17 mouse cellular contexts compared by ENCODE assay signal in the genomic region with DNA sequence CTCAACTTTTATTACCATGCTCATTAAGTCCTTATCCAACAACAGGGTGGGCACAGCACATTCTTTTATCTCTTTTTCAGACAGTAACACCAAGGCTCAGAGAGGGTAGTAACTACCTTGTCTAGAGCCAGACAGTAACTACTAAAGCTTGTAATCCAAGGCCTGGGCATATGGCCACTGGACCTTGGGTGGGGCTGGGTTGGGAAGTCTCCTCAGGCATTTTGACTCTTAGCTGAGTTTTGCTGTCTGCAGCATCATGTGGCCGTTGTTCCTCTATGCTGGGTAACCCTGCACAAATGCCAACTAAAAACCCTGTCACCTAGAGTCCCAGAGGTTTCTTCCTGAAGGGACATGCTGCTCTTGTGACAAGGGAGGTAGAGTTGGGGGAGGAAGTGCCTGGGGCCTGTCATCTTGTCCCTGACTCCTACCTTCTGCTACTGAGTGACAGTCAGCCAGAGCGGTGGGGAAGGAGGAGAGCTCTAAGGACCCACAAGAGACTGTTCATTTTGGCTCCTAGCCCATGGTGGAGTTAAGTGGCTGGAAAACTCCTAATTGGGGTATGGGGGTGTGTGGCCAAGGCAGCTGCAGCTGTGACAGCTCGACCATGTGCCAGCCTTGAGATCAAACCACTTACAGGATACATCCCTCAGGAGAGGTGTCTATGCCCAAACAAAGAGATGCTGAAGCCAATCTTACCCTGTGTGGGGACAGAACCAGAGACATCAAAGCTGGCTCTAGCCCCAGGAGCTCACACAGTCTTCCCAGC.
A peak's percentile ranks its signal among the peaks of the same experiment; 100 is the strongest.
DNase-seq lines count a peak whose midpoint lies in the region; ATAC-seq lines count a peak whose summit lies in the region.
"Had no signal": no experiment of that assay in that cellular context is flagged by ENCODE, and none has a peak within 500 bp of the region (broad histone marks: within the 10 kb centered on the region; RNA-seq: fewer than 3 reads in every experiment).

No protein-coding gene starts in this region.

- no peak overlapping the region for H3K4me3 ChIP-seq in hindbrain, embryonic 16.5 days (ENCODE audit: low read length)
- no peak overlapping the region for H3K4me3 ChIP-seq in intestine, embryonic 15.5 days (replicated peaks)
- H3K4me3 ChIP-seq: embryonic facial prominence, embryonic 12.5 days; limb, embryonic 15.5 days; stomach, embryonic 15.5 days had no signal

- WGBS in hindbrain, embryonic 16.5 days: 36% methylated on average over 3 of the region's 3 CpGs
- WGBS in intestine, embryonic 15.5 days: 45% methylated on average over 3 of the region's 3 CpGs

- H3K9ac ChIP-seq in hindbrain, embryonic 16.5 days (ENCODE audit: low read depth, low read length): no peak overlapping the region
- H3K9ac ChIP-seq in intestine, embryonic 15.5 days: no peak overlapping the region
- H3K9ac ChIP-seq: embryonic facial prominence, embryonic 12.5 days; limb, embryonic 15.5 days; stomach, embryonic 15.5 days had no signal

- H3K36me3 ChIP-seq in hindbrain, embryonic 16.5 days (ENCODE audit: control insufficient read depth, insufficient read depth, low read length): no peaks in the 10 kb centered on the region
- H3K36me3 ChIP-seq in intestine, embryonic 15.5 days: no peaks in the 10 kb centered on the region
- H3K36me3 ChIP-seq: embryonic facial prominence, embryonic 12.5 days; limb, embryonic 15.5 days; stomach, embryonic 15.5 days had no signal

- no peak for ATAC-seq in cerebellum, adult (ENCODE audit: insufficient number of reproducible peaks, low FRiP score, low TSS enrichment)
- ATAC-seq in hindbrain, embryonic 16.5 days: peak; percentile 68
- no peak for ATAC-seq in intestine, embryonic 15.5 days

- no peaks in the 10 kb centered on the region for H3K9me3 ChIP-seq in hindbrain, embryonic 16.5 days (ENCODE audit: control insufficient read depth, low read length)
- no peaks in the 10 kb centered on the region for H3K9me3 ChIP-seq in intestine, embryonic 15.5 days
- H3K9me3 ChIP-seq: embryonic facial prominence, embryonic 12.5 days; limb, embryonic 15.5 days; stomach, embryonic 15.5 days had no signal

- H3K4me2 ChIP-seq in hindbrain, embryonic 16.5 days (ENCODE audit: low read length): no peak overlapping the region
- H3K4me2 ChIP-seq in intestine, embryonic 15.5 days (replicated peaks): no peak overlapping the region
- H3K4me2 ChIP-seq: embryonic facial prominence, embryonic 12.5 days; limb, embryonic 15.5 days; stomach, embryonic 15.5 days had no signal

- intact Hi-C loops in gastrocnemius, postnatal 14 days (cut with DNase I; ENCODE audit: low total_unique reads): no loop called here
- intact Hi-C loops in left cerebral cortex, postnatal 4 days (cut with DNase I): no loop called here
- intact Hi-C loops in left cerebral cortex, postnatal 36 days (cut with DNase I): loop anchor here (5.0 kb wide), 1 partner anchor 56 kb away; no protein-coding TSS in a partner anchor

- DNase-seq in cerebellum, postnatal 14 days: peak; percentile 22 to 45
- peak; percentile 24 for DNase-seq in gastrocnemius, postnatal 14 days
- DNase-seq in gastrocnemius, postnatal 10 days: no peak
- DNase-seq in left cerebral cortex, postnatal 4 days: peak; percentile 77
- DNase-seq in left cerebral cortex, postnatal 36 days (ENCODE audit: low spot score in 2 of 2): no peak
- DNase-seq: cerebellum, adult 18-20 months; kidney, adult 18-20 months; kidney, postnatal 14 days; layer of hippocampus, adult 9-11 months; lung, postnatal 10 days; thymus, adult 2 months had no signal

- H3K27ac ChIP-seq in hindbrain, embryonic 16.5 days (ENCODE audit: low read depth, low read length): no peak overlapping the region
- no peak overlapping the region for H3K27ac ChIP-seq in intestine, embryonic 15.5 days
- H3K27ac ChIP-seq: embryonic facial prominence, embryonic 12.5 days; limb, embryonic 15.5 days; stomach, embryonic 15.5 days had no signal

- no peaks in the 10 kb centered on the region for H3K27me3 ChIP-seq in hindbrain, embryonic 16.5 days (replicated peaks; ENCODE audit: control insufficient read depth, insufficient read depth, low read length)
- no peaks in the 10 kb centered on the region for H3K27me3 ChIP-seq in intestine, embryonic 15.5 days (replicated peaks)
- H3K27me3 ChIP-seq: limb, embryonic 15.5 days; stomach, embryonic 15.5 days had no signal

- H3K4me1 ChIP-seq in hindbrain, embryonic 16.5 days (ENCODE audit: control insufficient read depth, insufficient read depth, low read depth, low read length): peaks cover 5% of the 10 kb centered on the region; the same call in 1 of the 2 replicates
- no peaks in the 10 kb centered on the region; the same call in 1 of the 2 replicates for H3K4me1 ChIP-seq in intestine, embryonic 15.5 days (replicated peaks)
- H3K4me1 ChIP-seq: embryonic facial prominence, embryonic 12.5 days; limb, embryonic 15.5 days; stomach, embryonic 15.5 days had no signal

Comparison
In these comparisons a context has a peak if more than half of its experiments do, and no peak if none do; other contexts are left out.
1. DNase-seq: peak in cerebellum, postnatal 14 days (2 of 2), gastrocnemius, postnatal 14 days (single experiment) and left cerebral cortex, postnatal 4 days (single experiment); none in gastrocnemius, postnatal 10 days (single experiment) and left cerebral cortex, postnatal 36 days (0 of 2).